Mouse (Mus musculus) olfactory bulb, adult 2 months (tissue): ENCODE results near the gene Serinc3. TPM values are rescaled to one million over a fixed set of nuclear protein-coding genes. Genes with fewer than 3 reads are reported as not detected.

Experiments used
- H3K27ac ChIP-seq: fragments of 200-500 bp; 2 replicates; pipeline ENCODE4 v1.5.1; 2012; ENCODE audit warnings: low read depth, low read length; ENCODE audit not compliant: insufficient read depth
- H3K4me1 ChIP-seq: fragments of 200-500 bp; 2 replicates; pipeline ENCODE4 v1.6.1; 2012; ENCODE audit warnings: low read length; ENCODE audit not compliant: control insufficient read depth, insufficient read depth
- H3K4me3 ChIP-seq: fragments of 200-500 bp; 2 replicates; pipeline ENCODE4 v1.5.1; 2012; ENCODE audit warnings: mild to moderate bottlenecking, low read depth, low read length, moderate library complexity; ENCODE audit not compliant: insufficient read depth
- CTCF ChIP-seq: fragments of 200-500 bp; IDR thresholded peaks from 2 replicates; pipeline ENCODE4 v1.5.1; 2012; ENCODE audit warnings: low read depth, mild to moderate bottlenecking, low read length, moderate library complexity; ENCODE audit not compliant: insufficient read depth
- POLR2A ChIP-seq: fragments of 200-500 bp; IDR thresholded peaks from 2 replicates; pipeline ENCODE4 v1.6.1; 2012; ENCODE audit warnings: mild to moderate bottlenecking, low read depth, low read length, moderate library complexity; ENCODE audit not compliant: insufficient read depth
- WGBS: fragments of 180-500 bp; shearing (Covaris S2); methylation state at CpG from one replicate; pipeline ENCODE4 v1.1.7; 2018; 5-methylcytosine and 5-hydroxymethylcytosine counted together
- polyA plus RNA-seq: library from polyadenylated mRNA; stranded (reverse); fragments of >200 nt; gene quantifications from 2 replicates; pipeline ENCODE4 v1.2.4, GENCODE M21; 2012; ENCODE audit warnings: low replicate concordance; ENCODE audit not compliant: missing spikeins, insufficient read depth, insufficient read length

Serinc3 gene
- polyA plus RNA-seq, 1 experiment, result 82.6 TPM

GRCm38 (mm10) chr2:163602101-163602971, 42.6 kb downstream of the Serinc3 start, which contains the start of gene Ttpal:
Gene Ttpal, plus strand, starts transcription at chr2:163602314.
- TF ChIP-seq POLR2A, result peak; percentile 97
- TF ChIP-seq CTCF, result peak; percentile 69
- WGBS, result 1% methylated on average over 57 of the region's 57 CpGs
- Histone ChIP-seq H3K4me1 (peaks cover 3% of the 10 kb centered on the region), H3K27ac (peak within 1 kb of the TSS; percentile 75), H3K4me3 (peak within 1 kb of the TSS; percentile 88)

- peaks cover 3% of the 10 kb centered on the region for H3K4me1 ChIP-seq
- TF ChIP-seq CTCF (no peak), POLR2A (no peak)
- H3K4me3 ChIP-seq, result peak overlapping the region; percentile 88; the same call in 1 of the 2 replicates
- WGBS, result 64% methylated on average over 7 of the region's 7 CpGs
- H3K27ac ChIP-seq, result peak overlapping the region; percentile 75
These were observed 43.2 kb downstream of the Serinc3 start for GRCm38 (mm10) chr2:163601712-163602100.

GRCm38 (mm10) chr2:163601066-163601465, 43.9 kb downstream of the Serinc3 start:
- 79% methylated on average over 7 of the region's 7 CpGs for WGBS
- peaks cover 3% of the 10 kb centered on the region for H3K4me1 ChIP-seq
- TF ChIP-seq CTCF (no peak), POLR2A (no peak)
- H3K4me3 ChIP-seq, result no peak overlapping the region
- H3K27ac ChIP-seq, result no peak overlapping the region

GRCm38 (mm10) chr2:163599226-163599625, 45.7 kb downstream of the Serinc3 start:
- Histone ChIP-seq H3K27ac (no peak overlapping the region), H3K4me1 (peaks cover 5% of the 10 kb centered on the region), H3K4me3 (no peak overlapping the region)
- WGBS, result 8% methylated on average over 1 of the region's 1 CpGs
- no peak for TF ChIP-seq POLR2A
- peak; percentile 43; the same call in 1 of the 2 replicates for TF ChIP-seq CTCF

GRCm38 (mm10) chr2:163597661-163598060, 47.3 kb downstream of the Serinc3 start:
- 58% methylated on average over 4 of the region's 4 CpGs for WGBS
- H3K27ac ChIP-seq, result no peak overlapping the region
- TF ChIP-seq POLR2A, result no peak
- TF ChIP-seq CTCF, result no peak
- H3K4me3 ChIP-seq, result no peak overlapping the region
- H3K4me1 ChIP-seq, result peaks cover 5% of the 10 kb centered on the region

GRCm38 (mm10) chr2:163596873-163597155, 48.1 kb downstream of the Serinc3 start:
- H3K4me3 ChIP-seq, result no peak overlapping the region
- 82% methylated on average over 3 of the region's 3 CpGs for WGBS
- H3K4me1 ChIP-seq, result peaks cover 5% of the 10 kb centered on the region
- H3K27ac ChIP-seq, result peak overlapping the region; percentile 24; the same call in 1 of the 2 replicates
- TF ChIP-seq CTCF (no peak), POLR2A (no peak)

- TF ChIP-seq CTCF (no peak), POLR2A (no peak)
- Histone ChIP-seq H3K4me3 (no peak overlapping the region), H3K4me1 (peaks cover 2% of the 10 kb centered on the region), H3K27ac (peak overlapping the region; percentile 80; the same call in 1 of the 2 replicates)
- WGBS, result 76% methylated on average over 13 of the region's 13 CpGs
These were observed 48.7 kb downstream of the Serinc3 start for GRCm38 (mm10) chr2:163596057-163596872.

GRCm38 (mm10) chr2:163595119-163595518, 49.8 kb downstream of the Serinc3 start:
- Histone ChIP-seq H3K4me3 (no peak overlapping the region), H3K27ac (0 out of 2 replicates have a peak overlapping the region, but pooled peaks have one; percentile 80), H3K4me1 (peaks cover 2% of the 10 kb centered on the region)
- TF ChIP-seq POLR2A (no peak), CTCF (no peak)
- WGBS, result 23% methylated on average over 2 of the region's 2 CpGs
